Mouse (Mus musculus): ENCODE data around the gene Trim65. TPM values are rescaled to one million over a fixed set of nuclear protein-coding genes. Genes with fewer than 3 reads are reported as not detected.

Trim65 gene
- total and polyA plus RNA-seq, 2 experiments from 2014 or later = 2.7 to 5.9 TPM

- H3K4me1 ChIP-seq (ENCODE audit: control insufficient read depth, insufficient read depth) = peaks cover 55% of the 10 kb centered on the region
- no peak overlapping the region; the same call in 1 of the 2 replicates for H3K4me2 ChIP-seq (ENCODE audit: low read depth, low read length)
- peaks cover 14% of the 10 kb centered on the region; the same call in 1 of the 2 replicates for H3K36me3 ChIP-seq (replicated peaks; ENCODE audit: control insufficient read depth, insufficient read depth, low read length)
- H3K27me3 ChIP-seq (ENCODE audit: control insufficient read depth, insufficient read depth, low read length) = no peaks in the 10 kb centered on the region
- DNase-seq (ENCODE audit: low spot score) (peak; percentile 77), ATAC-seq (ENCODE audit: insufficient read depth, low read depth) (peak; percentile 49)
- WGBS = 26% methylated on average over 11 of the region's 11 CpGs
- no peak overlapping the region for H3K4me3 ChIP-seq (ENCODE audit: low read depth, low read length)
- peak overlapping the region; percentile 22; the same call in 1 of the 2 replicates for H3K9ac ChIP-seq (replicated peaks; ENCODE audit: low read depth, low read length)
- TF ChIP-seq EP300 (IDR thresholded peaks at IDR 0.05; ENCODE audit: low read depth) (peak; percentile 48; the same call in 1 of the 2 replicates), CTCF (IDR thresholded peaks at IDR 0.05; ENCODE audit: low read depth) (0 out of 2 replicates have a peak, but pooled peaks have one; percentile 12)
- H3K27ac ChIP-seq (ENCODE audit: low read depth) = peak overlapping the region; percentile 82
- H3K9me3 ChIP-seq (replicated peaks; ENCODE audit: control insufficient read depth, low read length) = no peaks in the 10 kb centered on the region
These were observed 29.0 kb downstream of the Trim65 start for GRCm38 (mm10) chr11:116101931-116102381.

- ATAC-seq (ENCODE audit: insufficient read depth, low read depth) (no peak), DNase-seq (ENCODE audit: low spot score) (no peak)
- TF ChIP-seq EP300 (IDR thresholded peaks at IDR 0.05; ENCODE audit: low read depth) (no peak), CTCF (IDR thresholded peaks at IDR 0.05; ENCODE audit: low read depth) (no peak)
- H3K9ac ChIP-seq (replicated peaks; ENCODE audit: low read depth, low read length) = no peak overlapping the region
- peaks cover 52% of the 10 kb centered on the region for H3K4me1 ChIP-seq (ENCODE audit: control insufficient read depth, insufficient read depth)
- peaks cover 8% of the 10 kb centered on the region; the same call in 1 of the 2 replicates for H3K36me3 ChIP-seq (replicated peaks; ENCODE audit: control insufficient read depth, insufficient read depth, low read length)
- WGBS = 73% methylated on average over 7 of the region's 7 CpGs
- no peaks in the 10 kb centered on the region for H3K27me3 ChIP-seq (ENCODE audit: control insufficient read depth, insufficient read depth, low read length)
- H3K4me2 ChIP-seq (ENCODE audit: low read depth, low read length) = no peak overlapping the region
- H3K4me3 ChIP-seq (ENCODE audit: low read depth, low read length) = no peak overlapping the region
- H3K9me3 ChIP-seq (replicated peaks; ENCODE audit: control insufficient read depth, low read length) = no peaks in the 10 kb centered on the region
- H3K27ac ChIP-seq (ENCODE audit: low read depth) = peak overlapping the region; percentile 82
These were observed 30.1 kb downstream of the Trim65 start for GRCm38 (mm10) chr11:116100839-116101238.

- Histone ChIP-seq H3K4me2 (ENCODE audit: low read depth, low read length) (no peak overlapping the region), H3K36me3 (replicated peaks; ENCODE audit: control insufficient read depth, insufficient read depth, low read length) (peaks cover 4% of the 10 kb centered on the region; the same call in 1 of the 2 replicates), H3K4me3 (ENCODE audit: low read depth, low read length) (no peak overlapping the region), H3K27ac (ENCODE audit: low read depth) (peak overlapping the region; percentile 82), H3K9me3 (replicated peaks; ENCODE audit: control insufficient read depth, low read length) (no peaks in the 10 kb centered on the region), H3K27me3 (ENCODE audit: control insufficient read depth, insufficient read depth, low read length) (no peaks in the 10 kb centered on the region), H3K4me1 (ENCODE audit: control insufficient read depth, insufficient read depth) (peaks cover 52% of the 10 kb centered on the region), H3K9ac (replicated peaks; ENCODE audit: low read depth, low read length) (no peak overlapping the region)
- TF ChIP-seq CTCF (IDR thresholded peaks at IDR 0.05; ENCODE audit: low read depth) = no peak
- TF ChIP-seq EP300 (IDR thresholded peaks at IDR 0.05; ENCODE audit: low read depth) = 0 out of 2 replicates have a peak, but pooled peaks have one; percentile 45
- 15% methylated on average over 6 of the region's 6 CpGs for WGBS
- DNase-seq (ENCODE audit: low spot score) (peak; percentile 87), ATAC-seq (ENCODE audit: insufficient read depth, low read depth) (peak; percentile 57)
These were observed 30.5 kb downstream of the Trim65 start for GRCm38 (mm10) chr11:116100385-116100784.

DNA sequence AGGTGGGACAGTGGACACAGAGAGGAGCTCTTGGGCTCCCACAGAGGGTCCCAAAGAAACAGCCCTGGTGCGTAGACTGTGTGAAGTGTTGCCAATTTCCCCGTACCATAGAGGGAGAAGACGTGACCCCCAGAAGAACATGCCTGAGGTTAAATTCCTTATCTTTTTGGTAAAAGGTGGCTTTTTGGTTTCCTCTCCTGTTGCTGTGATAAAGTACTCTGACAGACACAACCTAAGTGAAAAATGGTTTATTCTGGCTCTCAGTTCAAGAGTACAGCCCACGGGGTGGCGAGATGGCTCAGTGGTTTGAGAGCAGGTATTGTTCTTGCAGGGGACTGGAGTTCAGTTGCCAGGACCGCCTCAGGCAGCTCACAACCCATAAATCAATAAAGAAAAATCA, 31.5 kb downstream of the Trim65 start:
- ATAC-seq (ENCODE audit: insufficient read depth, low read depth) (no peak), DNase-seq (ENCODE audit: low spot score) (no peak)
- Histone ChIP-seq H3K36me3 (replicated peaks; ENCODE audit: control insufficient read depth, insufficient read depth, low read length) (no peaks in the 10 kb centered on the region), H3K9ac (replicated peaks; ENCODE audit: low read depth, low read length) (no peak overlapping the region), H3K4me2 (ENCODE audit: low read depth, low read length) (no peak overlapping the region), H3K4me1 (ENCODE audit: control insufficient read depth, insufficient read depth) (peaks cover 49% of the 10 kb centered on the region), H3K27me3 (ENCODE audit: control insufficient read depth, insufficient read depth, low read length) (no peaks in the 10 kb centered on the region), H3K4me3 (ENCODE audit: low read depth, low read length) (no peak overlapping the region), H3K27ac (ENCODE audit: low read depth) (peak overlapping the region; percentile 82), H3K9me3 (replicated peaks; ENCODE audit: control insufficient read depth, low read length) (no peaks in the 10 kb centered on the region)
- 83% methylated on average over 6 of the region's 6 CpGs for WGBS
- TF ChIP-seq EP300 (IDR thresholded peaks at IDR 0.05; ENCODE audit: low read depth) (no peak), CTCF (IDR thresholded peaks at IDR 0.05; ENCODE audit: low read depth) (no peak)

DNA sequence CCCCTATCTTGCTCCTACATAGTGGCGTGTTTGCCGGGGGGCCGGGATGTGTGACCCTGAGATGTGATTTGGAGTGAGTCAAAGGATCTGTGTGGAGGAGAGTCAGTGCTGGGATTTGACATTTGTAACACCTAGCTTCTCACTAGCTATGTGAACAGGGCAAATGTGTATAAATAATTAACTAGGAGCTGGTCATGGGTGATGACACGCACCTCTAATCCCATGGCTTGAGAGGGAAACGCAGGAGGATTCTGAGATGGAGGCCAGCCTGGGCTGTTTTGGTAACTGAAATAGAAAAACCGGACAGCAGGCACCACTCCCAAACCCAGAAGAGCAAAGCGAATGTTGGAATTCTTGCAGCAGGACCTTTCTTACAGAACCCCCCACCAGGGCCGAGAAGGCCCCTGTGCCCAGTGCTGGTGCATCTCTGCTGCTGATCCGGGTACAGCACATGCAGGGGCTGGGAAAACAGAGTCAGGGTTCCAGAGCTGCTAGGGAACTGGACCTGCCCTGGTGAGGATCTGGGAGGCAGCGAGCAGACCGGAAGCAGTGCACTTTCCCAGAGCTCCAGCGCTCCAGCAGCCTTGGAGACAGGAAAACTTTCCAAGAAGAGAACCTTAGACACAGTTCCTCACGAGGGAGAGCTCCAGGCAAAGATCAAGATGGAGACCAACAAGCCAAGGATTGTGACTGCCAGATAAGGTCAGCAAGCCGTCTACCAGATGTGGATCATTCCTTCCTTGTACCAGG, 32.0 kb downstream of the Trim65 start:
- no peak for DNase-seq (ENCODE audit: low spot score)
- H3K36me3 ChIP-seq (replicated peaks; ENCODE audit: control insufficient read depth, insufficient read depth, low read length) = no peaks in the 10 kb centered on the region
- no peak overlapping the region for H3K4me3 ChIP-seq (ENCODE audit: low read depth, low read length)
- TF ChIP-seq CTCF (IDR thresholded peaks at IDR 0.05; ENCODE audit: low read depth) = no peak
- TF ChIP-seq EP300 (IDR thresholded peaks at IDR 0.05; ENCODE audit: low read depth) = no peak
- H3K9me3 ChIP-seq (replicated peaks; ENCODE audit: control insufficient read depth, low read length) = no peaks in the 10 kb centered on the region
- H3K27me3 ChIP-seq (ENCODE audit: control insufficient read depth, insufficient read depth, low read length) = no peaks in the 10 kb centered on the region
- WGBS = 59% methylated on average over 14 of the region's 14 CpGs
- no peak for ATAC-seq (ENCODE audit: insufficient read depth, low read depth)
- peak overlapping the region; percentile 82 for H3K27ac ChIP-seq (ENCODE audit: low read depth)
- no peak overlapping the region for H3K4me2 ChIP-seq (ENCODE audit: low read depth, low read length)
- H3K9ac ChIP-seq (replicated peaks; ENCODE audit: low read depth, low read length) = no peak overlapping the region
- peaks cover 47% of the 10 kb centered on the region for H3K4me1 ChIP-seq (ENCODE audit: control insufficient read depth, insufficient read depth)

Data from heart, postnatal 0 days (tissue).